Mouse (Mus musculus) heart, embryonic 15.5 days (tissue): ENCODE measurements around the gene Amer2. TPM values are rescaled to one million over a fixed set of nuclear protein-coding genes. Genes with fewer than 3 reads are reported as not detected.
A peak's percentile ranks its signal among the peaks of the same experiment; 100 is the strongest.

Experiments
- ATAC-seq: fragments of 200-750 bp; cut with Nextera tagmentation; replicated peaks from 2 replicates; pipeline ENCODE4 v1.8.0; 2017; ENCODE audit warnings: low read depth, moderate TSS enrichment; ENCODE audit not compliant: insufficient number of reproducible peaks, insufficient read depth, low FRiP score
- H3K27ac ChIP-seq: fragments of 300-500 bp; sonication (generic); 2 replicates; pipeline ENCODE4 v1.5.1; 2015; ENCODE audit warnings: mild to moderate bottlenecking, inconsistent platforms
- H3K27me3 ChIP-seq: fragments of 300-500 bp; sonication (generic); 2 replicates; pipeline ENCODE4 v1.6.1; 2015; ENCODE audit warnings: inconsistent platforms
- H3K36me3 ChIP-seq: fragments of 300-500 bp; sonication (generic); 2 replicates; pipeline ENCODE4 v1.6.1; 2015; ENCODE audit warnings: mild to moderate bottlenecking, inconsistent platforms
- H3K4me1 ChIP-seq: fragments of 300-500 bp; sonication (generic); replicated peaks from 2 replicates; pipeline ENCODE4 v1.6.1; 2015; ENCODE audit warnings: inconsistent platforms
- H3K4me2 ChIP-seq: fragments of 300-500 bp; sonication (generic); 2 replicates; pipeline ENCODE4 v1.6.1; 2015; ENCODE audit warnings: inconsistent platforms, mild to moderate bottlenecking, moderate library complexity
- H3K4me3 ChIP-seq: fragments of 300-500 bp; sonication (generic); 2 replicates; pipeline ENCODE4 v1.5.1; 2015; ENCODE audit warnings: mild to moderate bottlenecking, inconsistent platforms
- H3K9ac ChIP-seq: fragments of 300-500 bp; sonication (generic); 2 replicates; pipeline ENCODE4 v1.6.1; 2015; ENCODE audit warnings: mild to moderate bottlenecking, inconsistent platforms
- H3K9me3 ChIP-seq: fragments of 300-500 bp; sonication (generic); replicated peaks from 2 replicates; pipeline ENCODE4 v1.6.1; 2016; ENCODE audit warnings: inconsistent platforms
- WGBS: fragments of 180-500 bp; shearing (Covaris S2); methylation state at CpG from one replicate; pipeline ENCODE4 v1.1.7; 2015; ENCODE audit warnings: mixed read lengths; 5-methylcytosine and 5-hydroxymethylcytosine counted together
- polyA plus RNA-seq: library from polyadenylated mRNA; unstranded; fragments of >200 nt; fragmentation: Nextera tagmentation; extraction: Ambion mirVana; gene quantifications from 2 replicates; pipeline ENCODE4 v1.2.1, GENCODE M21; 2015

Amer2 gene
- polyA plus RNA-seq, 1 experiment from 2014 or later: 0.48 TPM

GRCm38 (mm10) chr14:60424174-60424573, 51.1 kb downstream of the Amer2 start:
- Histone ChIP-seq H3K27ac (no peak overlapping the region), H3K4me2 (no peak overlapping the region), H3K4me3 (no peak overlapping the region), H3K36me3 (no peaks in the 10 kb centered on the region), H3K4me1 (peaks cover 14% of the 10 kb centered on the region), H3K9ac (no peak overlapping the region), H3K27me3 (no peaks in the 10 kb centered on the region), H3K9me3 (no peaks in the 10 kb centered on the region)
- 60% methylated on average over 3 of the region's 3 CpGs for WGBS
- ATAC-seq: no peak

DNA sequence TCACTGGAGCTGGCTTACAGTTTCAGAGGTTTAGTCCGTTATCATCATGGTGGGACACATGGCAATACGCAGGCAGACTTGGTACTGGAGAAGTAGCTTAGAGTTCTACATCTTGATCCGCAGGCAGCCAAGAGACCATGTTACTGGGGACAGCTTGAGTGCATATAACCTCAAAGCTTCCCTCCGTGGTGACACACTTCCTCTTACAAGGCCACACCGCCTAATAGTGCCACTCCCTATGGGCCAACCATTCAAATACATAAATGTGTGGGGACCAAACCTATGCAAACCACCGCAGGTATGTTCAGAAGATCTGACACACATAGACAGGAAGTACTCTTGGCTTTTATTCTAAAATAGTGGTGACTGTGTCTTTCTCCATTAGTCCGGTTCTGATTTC, 52.5 kb downstream of the Amer2 start:
- H3K27me3 ChIP-seq: no peaks in the 10 kb centered on the region
- H3K36me3 ChIP-seq: no peaks in the 10 kb centered on the region
- no peak for ATAC-seq
- no peak overlapping the region for H3K4me3 ChIP-seq
- 85% methylated on average over 7 of the region's 7 CpGs for WGBS
- no peaks in the 10 kb centered on the region for H3K9me3 ChIP-seq
- no peak overlapping the region for H3K4me2 ChIP-seq
- peaks cover 21% of the 10 kb centered on the region for H3K4me1 ChIP-seq
- no peak overlapping the region for H3K9ac ChIP-seq
- no peak overlapping the region for H3K27ac ChIP-seq

DNA sequence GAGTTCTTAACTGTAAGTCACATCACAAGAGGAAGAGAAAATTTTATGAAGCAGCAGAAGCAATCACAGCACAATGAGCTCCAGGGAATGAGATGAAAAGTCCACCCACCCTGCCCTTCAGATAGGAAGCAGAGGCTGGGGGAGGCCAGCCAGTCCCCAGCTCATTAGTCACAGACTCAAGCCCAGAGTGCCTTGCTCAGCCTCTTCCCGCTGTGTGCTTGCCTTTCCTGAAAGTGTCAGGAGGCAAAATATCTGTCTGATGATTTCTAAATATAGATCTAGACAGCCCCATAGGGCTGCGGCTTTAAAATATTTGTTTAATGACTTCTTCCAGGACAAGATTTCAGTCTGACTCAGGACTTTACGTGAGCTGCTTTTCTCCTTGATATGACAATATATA, 54.8 kb downstream of the Amer2 start:
- H3K4me3 ChIP-seq: no peak overlapping the region
- H3K27ac ChIP-seq: peak overlapping the region; percentile 18; the same call in 1 of the 2 replicates
- no peak overlapping the region for H3K9ac ChIP-seq
- H3K36me3 ChIP-seq: no peaks in the 10 kb centered on the region
- 9% methylated on average over 3 of the region's 3 CpGs for WGBS
- 0 out of 2 replicates have a peak, but pooled peaks have one; percentile 10 for ATAC-seq
- no peaks in the 10 kb centered on the region for H3K9me3 ChIP-seq
- H3K4me1 ChIP-seq: peaks cover 21% of the 10 kb centered on the region
- no peaks in the 10 kb centered on the region for H3K27me3 ChIP-seq
- H3K4me2 ChIP-seq: peak overlapping the region; percentile 40; the same call in 1 of the 2 replicates

GRCm38 (mm10) chr14:60429513-60429912, 56.5 kb downstream of the Amer2 start:
- WGBS: 47% methylated on average over 6 of the region's 6 CpGs

GRCm38 (mm10) chr14:60431515-60431914, 58.5 kb downstream of the Amer2 start:
- H3K4me1 ChIP-seq: peaks cover 21% of the 10 kb centered on the region
- WGBS: 71% methylated on average over 5 of the region's 5 CpGs
- no peak for ATAC-seq

More at GRCm38 (mm10) chr14:60429513-60429912, 56.5 kb downstream of the Amer2 start:
- H3K36me3 ChIP-seq: no peaks in the 10 kb centered on the region
- H3K9ac ChIP-seq: no peak overlapping the region
- no peak overlapping the region for H3K4me2 ChIP-seq
- peaks cover 21% of the 10 kb centered on the region for H3K4me1 ChIP-seq
- no peak overlapping the region for H3K4me3 ChIP-seq
- no peaks in the 10 kb centered on the region for H3K9me3 ChIP-seq
- H3K27ac ChIP-seq: no peak overlapping the region
- ATAC-seq: no peak
- no peaks in the 10 kb centered on the region for H3K27me3 ChIP-seq

GRCm38 (mm10) chr14:60432136-60432535, 59.1 kb downstream of the Amer2 start:
- 80% methylated on average over 2 of the region's 2 CpGs for WGBS
- ATAC-seq: no peak
- no peak overlapping the region for H3K9ac ChIP-seq
- H3K9me3 ChIP-seq: no peaks in the 10 kb centered on the region
- H3K36me3 ChIP-seq: no peaks in the 10 kb centered on the region
- no peaks in the 10 kb centered on the region for H3K27me3 ChIP-seq
- peaks cover 21% of the 10 kb centered on the region for H3K4me1 ChIP-seq
- no peak overlapping the region for H3K4me2 ChIP-seq
- H3K4me3 ChIP-seq: no peak overlapping the region
- no peak overlapping the region for H3K27ac ChIP-seq

More at GRCm38 (mm10) chr14:60431515-60431914, 58.5 kb downstream of the Amer2 start:
- no peak overlapping the region for H3K27ac ChIP-seq
- no peaks in the 10 kb centered on the region for H3K9me3 ChIP-seq
- no peaks in the 10 kb centered on the region for H3K36me3 ChIP-seq
- H3K27me3 ChIP-seq: no peaks in the 10 kb centered on the region
- no peak overlapping the region for H3K4me2 ChIP-seq
- no peak overlapping the region for H3K4me3 ChIP-seq
- no peak overlapping the region for H3K9ac ChIP-seq

DNA sequence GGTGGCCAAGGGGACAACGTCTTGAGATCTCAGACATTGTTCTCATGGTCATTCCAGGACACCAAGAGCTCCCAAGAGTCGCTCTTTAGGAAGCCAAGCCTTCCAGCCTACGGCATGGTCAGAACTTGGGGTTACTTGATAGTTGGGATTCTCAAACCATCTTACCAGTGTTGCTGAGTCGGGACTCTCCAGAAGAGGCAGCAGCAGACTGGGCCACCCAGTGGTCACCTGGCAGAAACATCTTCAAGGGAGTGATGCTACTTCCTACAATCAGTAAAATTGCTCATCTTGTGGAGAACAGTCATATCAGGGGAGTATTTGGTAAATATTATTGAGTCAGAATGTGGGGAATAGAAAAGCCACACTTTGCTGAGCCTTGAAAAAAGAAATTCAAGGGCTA, 62.5 kb downstream of the Amer2 start:
- no peak for ATAC-seq
- 61% methylated on average over 4 of the region's 4 CpGs for WGBS
- Histone ChIP-seq H3K4me3 (no peak overlapping the region), H3K27ac (no peak overlapping the region), H3K4me2 (no peak overlapping the region), H3K36me3 (no peaks in the 10 kb centered on the region), H3K4me1 (no peaks in the 10 kb centered on the region), H3K27me3 (no peaks in the 10 kb centered on the region), H3K9ac (no peak overlapping the region), H3K9me3 (no peaks in the 10 kb centered on the region)

DNA sequence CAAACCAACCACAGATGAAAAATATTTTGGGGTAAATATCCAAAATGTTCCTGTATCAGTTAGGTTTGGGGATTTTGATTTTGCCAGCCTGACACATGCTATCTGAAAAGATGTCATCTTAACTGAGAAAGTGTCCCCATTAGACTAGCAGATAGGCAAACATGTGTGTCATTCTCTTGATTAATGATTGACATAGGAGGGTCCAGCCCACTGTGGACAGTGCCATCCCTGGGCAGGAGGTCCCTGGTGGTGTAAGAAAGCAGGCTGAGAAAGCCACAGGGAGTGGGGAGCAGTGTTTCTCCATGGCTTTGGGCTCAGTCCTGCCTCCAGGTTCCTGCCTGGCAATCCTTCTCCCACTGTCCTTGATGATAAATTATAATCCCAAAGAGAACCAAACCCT, 63.3 kb downstream of the Amer2 start:
- no peak overlapping the region for H3K4me2 ChIP-seq
- no peak overlapping the region for H3K9ac ChIP-seq
- H3K9me3 ChIP-seq: no peaks in the 10 kb centered on the region
- no peaks in the 10 kb centered on the region for H3K36me3 ChIP-seq
- ATAC-seq: no peak
- no peaks in the 10 kb centered on the region for H3K4me1 ChIP-seq
- no peak overlapping the region for H3K4me3 ChIP-seq
- no peak overlapping the region for H3K27ac ChIP-seq
- no peaks in the 10 kb centered on the region for H3K27me3 ChIP-seq

Other genes starting within 250 kb of the Amer2 start
- 6.0 and 6.1 TPM in 2 replicates for gene Atp8a2, start 176.1 kb upstream of the Amer2 start, polyA plus RNA-seq
- 0.10 TPM in 1 of 2 replicates, not detected in the other for gene Nupl1, start 121.8 kb upstream of the Amer2 start, polyA plus RNA-seq
- gene Gm49336, start 121.8 kb upstream of the Amer2 start, polyA plus RNA-seq: 30.2 and 32.1 TPM in 2 replicates
- gene Mtmr6, start 108.0 kb upstream of the Amer2 start, polyA plus RNA-seq: 23.9 and 26.3 TPM in 2 replicates